Comparison of ENCODE assay signal across 9 mouse cellular contexts in genomic region chr5:123141555-123142160, GRCm38 (mm10). TPM values are rescaled to one million over a fixed set of nuclear protein-coding genes. Genes with fewer than 3 reads are reported as not detected.
DNase-seq lines count a peak whose midpoint lies in the region; ATAC-seq and TF ChIP-seq lines count a peak whose summit lies in the region.
"Had no signal": no experiment of that assay in that cellular context is flagged by ENCODE, and none has a peak within 500 bp of the region (broad histone marks: within the 10 kb centered on the region; RNA-seq: fewer than 3 reads in every experiment).

No protein-coding gene starts in this region.

- H3K36me3 ChIP-seq in hindbrain, embryonic 15.5 days: peaks cover 4% of the 10 kb centered on the region; the same call in 1 of the 2 replicates
- H3K36me3 ChIP-seq in liver, postnatal 0 days (replicated peaks; ENCODE audit: insufficient read depth, low read length): peaks cover 22% of the 10 kb centered on the region
- H3K36me3 ChIP-seq in neural tube, embryonic 14.5 days (ENCODE audit: control insufficient read depth, insufficient read depth, low read length): peaks cover 5% of the 10 kb centered on the region; the same call in 1 of the 2 replicates

- no peak for ATAC-seq in monocyte, adult 5-6 weeks (replicated peaks; ENCODE audit: insufficient number of reproducible peaks, low FRiP score, low TSS enrichment, poor library complexity, severe bottlenecking)
- peak; percentile 5; the same call in 1 of the 2 replicates for ATAC-seq in hindbrain, embryonic 15.5 days (ENCODE audit: low FRiP score, low read depth)
- ATAC-seq in liver, postnatal 0 days: peak; percentile 10; the same call in 1 of the 2 replicates
- ATAC-seq in neural tube, embryonic 14.5 days (ENCODE audit: low read depth): 0 out of 2 replicates have a peak, but pooled peaks have one; percentile 25

- peak overlapping the region; percentile 82 for H3K4me3 ChIP-seq in embryonic fibroblast, embryonic 13.5 days (ENCODE audit: insufficient read depth, low read length)
- H3K4me3 ChIP-seq in hindbrain, embryonic 15.5 days: peak overlapping the region; percentile 94
- H3K4me3 ChIP-seq in liver, postnatal 0 days (ENCODE audit: low read depth, low read length): peak overlapping the region; percentile 94
- H3K4me3 ChIP-seq in neural tube, embryonic 14.5 days (ENCODE audit: low read depth, low read length): peak overlapping the region; percentile 92

- H3K9ac ChIP-seq in hindbrain, embryonic 15.5 days: peak overlapping the region; percentile 100
- H3K9ac ChIP-seq in liver, postnatal 0 days (replicated peaks): peak overlapping the region; percentile 99
- H3K9ac ChIP-seq in neural tube, embryonic 14.5 days (replicated peaks; ENCODE audit: low read depth, low read length): peak overlapping the region; percentile 100

- TF ChIP-seq CTCF in embryonic fibroblast, embryonic 13.5 days (IDR thresholded peaks at IDR 0.05; ENCODE audit: borderline replicate concordance, insufficient read depth, low read length): no peak
- TF ChIP-seq CTCF in liver, postnatal 0 days (IDR thresholded peaks at IDR 0.05; ENCODE audit: low read depth): no peak

- DNase-seq in monocyte, adult 2 months (ENCODE audit: low read depth in 1 of 2, low spot score in 2 of 2): peak; percentile 33 to 48
- peak; percentile 57 for DNase-seq in adrenal gland, postnatal 25 days
- peak; percentile 65 for DNase-seq in liver, postnatal 0 days
- no peak for DNase-seq in c-Kit-positive CD71-positive TER-119-positive erythroid progenitor cells, embryonic 14.5 days (ENCODE audit: low spot score)

- no peak for TF ChIP-seq EP300 in liver, postnatal 0 days (IDR thresholded peaks at IDR 0.05; ENCODE audit: low read depth)

- H3K4me1 ChIP-seq in embryonic fibroblast, embryonic 13.5 days (ENCODE audit: control insufficient read depth, insufficient read depth, low read length): peaks cover 7% of the 10 kb centered on the region; the same call in 1 of the 2 replicates
- peaks cover 49% of the 10 kb centered on the region for H3K4me1 ChIP-seq in hindbrain, embryonic 15.5 days (replicated peaks)
- peaks cover 51% of the 10 kb centered on the region for H3K4me1 ChIP-seq in liver, postnatal 0 days (ENCODE audit: insufficient read depth)
- peaks cover 37% of the 10 kb centered on the region for H3K4me1 ChIP-seq in neural tube, embryonic 14.5 days (ENCODE audit: control insufficient read depth, insufficient read depth, low read length)

- WGBS in hindbrain, embryonic 15.5 days: under 1% methylated on average over 28 of the region's 38 CpGs
- WGBS in liver, postnatal 0 days (ENCODE audit: insufficient replicate concordance): 2% methylated on average over 33 of the region's 38 CpGs
- under 1% methylated on average over 31 of the region's 38 CpGs for WGBS in neural tube, embryonic 14.5 days

- TF ChIP-seq POLR2A in embryonic fibroblast, embryonic 13.5 days (IDR thresholded peaks at IDR 0.05; ENCODE audit: low read depth, low read length): peak; percentile 48; the same call in 1 of the 2 replicates

- H3K9me3 ChIP-seq in hindbrain, embryonic 15.5 days: no peaks in the 10 kb centered on the region
- H3K9me3 ChIP-seq in liver, postnatal 0 days (ENCODE audit: low read length): no peaks in the 10 kb centered on the region
- H3K9me3 ChIP-seq in neural tube, embryonic 14.5 days (ENCODE audit: control insufficient read depth, low read length): no peaks in the 10 kb centered on the region

- H3K27ac ChIP-seq in embryonic fibroblast, embryonic 13.5 days (ENCODE audit: insufficient read depth, low read length): peak overlapping the region; percentile 91
- peak overlapping the region; percentile 100 for H3K27ac ChIP-seq in hindbrain, embryonic 15.5 days (replicated peaks)
- H3K27ac ChIP-seq in liver, postnatal 0 days (ENCODE audit: low read depth): peak overlapping the region; percentile 100
- H3K27ac ChIP-seq in neural tube, embryonic 14.5 days (ENCODE audit: low read depth, low read length): peak overlapping the region; percentile 99

- H3K4me2 ChIP-seq in hindbrain, embryonic 15.5 days: peak overlapping the region; percentile 99
- H3K4me2 ChIP-seq in liver, postnatal 0 days (ENCODE audit: low read depth, low read length): peak overlapping the region; percentile 88
- peak overlapping the region; percentile 100 for H3K4me2 ChIP-seq in neural tube, embryonic 14.5 days (ENCODE audit: low read depth, low read length)

- no peaks in the 10 kb centered on the region for H3K27me3 ChIP-seq in hindbrain, embryonic 15.5 days
- H3K27me3 ChIP-seq in liver, postnatal 0 days (ENCODE audit: insufficient read depth, low read length): no peaks in the 10 kb centered on the region
- H3K27me3 ChIP-seq in neural tube, embryonic 14.5 days (ENCODE audit: control insufficient read depth, insufficient read depth, low read length): no peaks in the 10 kb centered on the region

RNA-seq across cellular contexts. Expression of gene Setd1b, which starts 0.3 kb away (rescaled TPM):
- total RNA-seq in monocyte, adult 5-6 weeks (2017): 2.4 to 15.3 TPM (median 3.2 TPM) in 3 replicates
- total RNA-seq in adrenal gland, postnatal 25 days (2021): 34.7 and 41.6 TPM in 2 replicates
- polyA plus RNA-seq in embryonic fibroblast, embryonic 13.5 days (2011; ENCODE audit: insufficient read length, low read depth, missing spikeins): 12.4 and 15.1 TPM in 2 replicates
- polyA plus RNA-seq in hindbrain, embryonic 15.5 days (2015; fragmentation: Nextera tagmentation; extraction: Ambion mirVana): 10.9 and 11.7 TPM in 2 replicates
- 3.6 and 4.3 TPM in 2 replicates for polyA plus RNA-seq in liver, postnatal 0 days (2015; fragmentation: Nextera tagmentation; extraction: Ambion mirVana)
- polyA plus RNA-seq in neural tube, embryonic 14.5 days (2014; fragmentation: Nextera tagmentation; extraction: Ambion mirVana): 13.0 and 15.9 TPM in 2 replicates

RNA-seq across cellular contexts. Expression of gene Rhof, which starts 9.2 kb away (rescaled TPM):
- 18.8 to 40.6 TPM (median 30.1 TPM) in 3 replicates for total RNA-seq in monocyte, adult 5-6 weeks (2017)
- total RNA-seq in adrenal gland, postnatal 25 days (2021): 1.1 and 1.6 TPM in 2 replicates
- 2.3 and 2.4 TPM in 2 replicates for polyA plus RNA-seq in embryonic fibroblast, embryonic 13.5 days (2011; ENCODE audit: insufficient read length, low read depth, missing spikeins)
- polyA plus RNA-seq in hindbrain, embryonic 15.5 days (2015; fragmentation: Nextera tagmentation; extraction: Ambion mirVana): 16.7 and 19.3 TPM in 2 replicates
- 2.1 and 2.4 TPM in 2 replicates for polyA plus RNA-seq in liver, postnatal 0 days (2015; fragmentation: Nextera tagmentation; extraction: Ambion mirVana)
- polyA plus RNA-seq in neural tube, embryonic 14.5 days (2014; fragmentation: Nextera tagmentation; extraction: Ambion mirVana): 8.9 and 13.1 TPM in 2 replicates

RNA-seq across cellular contexts. Expression of gene Psmd9, which starts 27.6 kb away (rescaled TPM):
- 16.7 to 38.7 TPM (median 18.9 TPM) in 3 replicates for total RNA-seq in monocyte, adult 5-6 weeks (2017)
- 26.8 and 30.8 TPM in 2 replicates for total RNA-seq in adrenal gland, postnatal 25 days (2021)
- polyA plus RNA-seq in embryonic fibroblast, embryonic 13.5 days (2011; ENCODE audit: insufficient read length, low read depth, missing spikeins): 23.0 and 28.4 TPM in 2 replicates
- 75.3 and 75.7 TPM in 2 replicates for polyA plus RNA-seq in hindbrain, embryonic 15.5 days (2015; fragmentation: Nextera tagmentation; extraction: Ambion mirVana)
- polyA plus RNA-seq in liver, postnatal 0 days (2015; fragmentation: Nextera tagmentation; extraction: Ambion mirVana): 116 and 120 TPM in 2 replicates
- polyA plus RNA-seq in neural tube, embryonic 14.5 days (2014; fragmentation: Nextera tagmentation; extraction: Ambion mirVana): 63.9 and 78.7 TPM in 2 replicates

RNA-seq across cellular contexts. Expression of gene Hpd, which starts 40.9 kb away (rescaled TPM):
- total RNA-seq in monocyte, adult 5-6 weeks (2017): not detected in 3 replicates
- total RNA-seq in adrenal gland, postnatal 25 days (2021): 1.4 and 25.2 TPM in 2 replicates
- polyA plus RNA-seq in embryonic fibroblast, embryonic 13.5 days (2011; ENCODE audit: insufficient read length, low read depth, missing spikeins): not detected in 2 replicates
- not detected in 2 replicates for polyA plus RNA-seq in hindbrain, embryonic 15.5 days (2015; fragmentation: Nextera tagmentation; extraction: Ambion mirVana)
- 638 and 713 TPM in 2 replicates for polyA plus RNA-seq in liver, postnatal 0 days (2015; fragmentation: Nextera tagmentation; extraction: Ambion mirVana)
- not detected in 2 replicates for polyA plus RNA-seq in neural tube, embryonic 14.5 days (2014; fragmentation: Nextera tagmentation; extraction: Ambion mirVana)
- polyA plus RNA-seq: frontal cortex, adult 2 months had no signal
